Mouse (Mus musculus) heart, postnatal 36 days (tissue): Measurements from ENCODE around the gene Rlim. TPM values are rescaled to one million over a fixed set of nuclear protein-coding genes. Genes with fewer than 3 reads are reported as not detected.

ENCODE experiments used
- total RNA-seq, 2 experiments: library from RNA; stranded (reverse); gene quantifications; 2 replicates each; pipeline ENCODE4 v1.2.3; 2021

The Rlim gene
- total RNA-seq, 2 experiments from 2014 or later: 20.9 to 28.6 TPM

Other genes with a start within 250 kb of the Rlim start
- gene Slc16a2, start 159.3 kb downstream of the Rlim start, total RNA-seq: 1 to 10 TPM; 6.6 to 7.5 TPM
- under 1 TPM; 0.11 to 0.19 TPM for gene Nexmif, start 219.9 kb upstream of the Rlim start, total RNA-seq